Mouse (Mus musculus) liver, postnatal 0 days (tissue): ENCODE results near the gene Pmis2. TPM values are rescaled to one million over a fixed set of nuclear protein-coding genes. Genes with fewer than 3 reads are reported as not detected.

Experiments
- ATAC-seq: fragments of 200-750 bp; cut with Nextera tagmentation; 2 replicates; pipeline ENCODE4 v1.8.0; 2017; ENCODE audit warnings: mild to moderate bottlenecking, moderate library complexity
- DNase-seq: peaks from one replicate; pipeline ENCODE4 v3.0.0-alpha.2; 2016
- H3K27ac ChIP-seq: fragments of 300-500 bp; sonication (generic); 2 replicates; pipeline ENCODE4 v1.5.1; 2014; ENCODE audit warnings: antibody characterized with exemption, moderate library complexity, mild to moderate bottlenecking, low read depth
- H3K27me3 ChIP-seq: fragments of 300-500 bp; sonication (generic); 2 replicates; pipeline ENCODE4 v1.6.1; 2014; ENCODE audit warnings: low read length, control low read depth, mixed read lengths; ENCODE audit not compliant: insufficient read depth
- H3K36me3 ChIP-seq: fragments of 300-500 bp; sonication (generic); replicated peaks from 2 replicates; pipeline ENCODE4 v1.6.1; 2014; ENCODE audit warnings: mild to moderate bottlenecking, control low read depth, low read length, moderate library complexity, mixed read lengths; ENCODE audit not compliant: insufficient read depth
- H3K4me1 ChIP-seq: fragments of 300-500 bp; sonication (generic); 2 replicates; pipeline ENCODE4 v1.6.1; 2014; ENCODE audit warnings: antibody characterized with exemption, mild to moderate bottlenecking, control low read depth; ENCODE audit not compliant: insufficient read depth
- H3K4me2 ChIP-seq: fragments of 300-500 bp; sonication (generic); 2 replicates; pipeline ENCODE4 v1.6.1; 2014; ENCODE audit warnings: low read depth, mild to moderate bottlenecking, low read length, moderate library complexity, mixed read lengths
- H3K4me3 ChIP-seq: fragments of 300-500 bp; sonication (generic); 2 replicates; pipeline ENCODE4 v1.5.1; 2014; ENCODE audit warnings: low read depth, low read length
- H3K9ac ChIP-seq: fragments of 300-500 bp; sonication (generic); replicated peaks from 2 replicates; pipeline ENCODE4 v1.6.1; 2014; ENCODE audit warnings: mild to moderate bottlenecking, moderate library complexity
- H3K9me3 ChIP-seq: fragments of 300-500 bp; sonication (generic); 2 replicates; pipeline ENCODE4 v1.6.1; 2016; ENCODE audit warnings: mild to moderate bottlenecking, control low read depth, low read length, mixed read lengths
- CTCF ChIP-seq: sonication (generic); IDR thresholded peaks from 2 replicates; pipeline ENCODE4 v1.5.1; 2016; ENCODE audit warnings: antibody characterized with exemption, low read depth
- EP300 ChIP-seq: IDR thresholded peaks from 2 replicates; pipeline ENCODE4 v1.6.1; 2016; ENCODE audit warnings: antibody characterized with exemption, low read depth, mild to moderate bottlenecking
- WGBS: fragments of 180-500 bp; shearing (Covaris S2); extraction: QIAGEN DNeasy Blood & Tissue Kit; methylation state at CpG from one replicate; pipeline ENCODE4 v1.1.7; 2014; ENCODE audit not compliant: insufficient replicate concordance; 5-methylcytosine and 5-hydroxymethylcytosine counted together
- polyA plus RNA-seq: library from polyadenylated mRNA; unstranded; fragments of >200 nt; fragmentation: Nextera tagmentation; extraction: Ambion mirVana; gene quantifications from 2 replicates; pipeline ENCODE4 v1.2.1, GENCODE M21; 2015

Pmis2 gene
- polyA plus RNA-seq, 1 experiment from 2014 or later: not detected

DNA sequence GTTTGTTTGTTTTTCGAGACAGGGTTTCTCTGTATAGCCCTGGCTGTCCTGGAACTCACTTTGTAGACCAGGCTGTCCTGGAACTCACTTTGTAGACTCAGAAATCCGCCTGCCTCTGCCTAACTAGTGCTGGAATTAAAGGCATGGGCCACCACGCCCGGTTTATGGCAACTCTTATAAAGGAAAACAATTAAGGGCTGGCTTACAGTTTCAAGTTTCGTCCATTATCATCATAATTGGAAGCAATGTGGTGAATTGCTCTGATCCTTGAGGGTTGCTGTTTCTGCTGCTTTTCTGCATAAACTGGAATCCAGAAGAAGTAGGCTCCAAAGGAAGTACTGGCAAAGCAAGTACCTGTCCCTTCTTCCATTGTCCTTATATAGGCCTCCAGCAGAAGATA lies 44.8 kb downstream of the Pmis2 start:
- H3K4me3 ChIP-seq: no peak overlapping the region
- peak overlapping the region; percentile 69; the same call in 1 of the 2 replicates for H3K4me2 ChIP-seq
- DNase-seq (no peak), ATAC-seq (no peak)
- H3K9me3 ChIP-seq: no peaks in the 10 kb centered on the region
- 0 out of 2 replicates have a peak, but pooled peaks cover 9% of the 10 kb centered on the region for H3K27me3 ChIP-seq
- 80% methylated on average over 5 of the region's 5 CpGs for WGBS
- no peak overlapping the region for H3K27ac ChIP-seq
- H3K9ac ChIP-seq: no peak overlapping the region
- H3K36me3 ChIP-seq: peaks cover 22% of the 10 kb centered on the region
- TF ChIP-seq EP300: no peak
- TF ChIP-seq CTCF: no peak
- peaks cover 11% of the 10 kb centered on the region; the same call in 1 of the 2 replicates for H3K4me1 ChIP-seq

DNA sequence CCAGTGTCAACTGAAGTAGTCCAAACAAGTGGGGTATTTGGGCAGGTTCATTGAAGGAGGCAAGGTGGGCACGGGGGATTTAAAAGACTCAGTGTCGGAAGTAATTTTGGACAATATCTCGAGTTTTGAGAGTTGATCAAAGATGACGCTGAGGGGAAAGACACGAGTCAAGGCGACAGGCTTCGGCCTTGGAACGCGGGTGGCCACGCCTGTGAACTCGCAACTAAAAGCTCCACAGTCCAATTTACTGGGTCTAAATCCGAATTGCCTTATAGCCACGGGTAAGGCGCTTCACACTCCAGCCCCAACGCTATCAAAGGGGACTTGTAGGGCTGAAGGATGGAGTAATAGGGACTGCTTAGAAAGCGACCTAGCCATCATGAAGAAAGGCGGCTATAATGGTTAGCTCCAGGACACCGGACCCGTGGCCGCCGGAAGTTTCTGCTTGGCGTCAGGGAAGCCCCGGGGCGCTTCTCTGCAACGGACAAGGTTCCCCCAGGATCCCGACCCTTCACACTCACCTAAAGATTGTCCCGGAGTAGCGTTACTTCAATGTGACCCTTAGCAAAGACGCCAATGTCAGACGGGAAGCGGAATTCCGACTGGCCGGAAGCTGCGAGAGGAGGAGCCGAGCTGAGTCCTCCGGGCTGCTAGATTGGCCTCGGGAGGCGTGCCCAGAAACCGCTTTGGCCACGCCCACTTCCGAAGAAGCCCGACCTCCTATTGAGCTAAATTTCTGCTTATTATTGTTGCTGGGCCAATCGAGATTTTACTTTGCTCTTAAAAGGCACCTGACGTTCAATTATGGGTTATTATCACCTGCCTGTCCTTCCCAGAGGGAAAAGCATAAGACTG lies 45.6 kb downstream of the Pmis2 start, which contains the start of gene Cox6b1:
Cox6b1 (minus strand) TSS at position 622 of the 855 bp plus-strand sequence.
- H3K4me3 ChIP-seq: peak within 1 kb of the TSS; percentile 79
- peak; percentile 93 for DNase-seq
- peak within 1 kb of the TSS; percentile 81 for H3K4me2 ChIP-seq
- H3K36me3 ChIP-seq: peaks cover 25% of the 10 kb centered on the region
- H3K9me3 ChIP-seq: no peaks in the 10 kb centered on the region
- peak within 1 kb of the TSS; percentile 81 for H3K9ac ChIP-seq
- ATAC-seq: peak; percentile 94
- WGBS: 1% methylated on average over 44 of the region's 44 CpGs
- H3K27ac ChIP-seq: peak within 1 kb of the TSS; percentile 82
- H3K27me3 ChIP-seq: 0 out of 2 replicates have a peak, but pooled peaks cover 5% of the 10 kb centered on the region
- H3K4me1 ChIP-seq: peaks cover 15% of the 10 kb centered on the region; the same call in 1 of the 2 replicates
- TF ChIP-seq EP300: no peak
- TF ChIP-seq CTCF: no peak

Other genes with a start within 250 kb of the Pmis2 start
- gene Nfkbid, start 249.9 kb downstream of the Pmis2 start, polyA plus RNA-seq: 1.7 and 2.3 TPM in 2 replicates
- 1.2 and 1.6 TPM in 2 replicates for gene Aplp1, start 226.1 kb downstream of the Pmis2 start, polyA plus RNA-seq
- 0.05 TPM in 1 of 2 replicates, not detected in the other for gene Kirrel2, start 213.9 kb downstream of the Pmis2 start, polyA plus RNA-seq
- gene Nphs1, start 213.3 kb downstream of the Pmis2 start, polyA plus RNA-seq: 0.06 and 0.07 TPM in 2 replicates
- 203 and 205 TPM in 2 replicates for gene Prodh2, start 178.0 kb downstream of the Pmis2 start, polyA plus RNA-seq
- 1.0 and 1.1 TPM in 2 replicates for gene Arhgap33, start 136.5 kb downstream of the Pmis2 start, polyA plus RNA-seq
- 4.9 and 6.6 TPM in 2 replicates for gene Hspb6, start 119.4 kb downstream of the Pmis2 start, polyA plus RNA-seq
- 0.53 and 1.1 TPM in 2 replicates for gene Proser3, start 119.3 kb downstream of the Pmis2 start, polyA plus RNA-seq
- gene Lin37, start 111.8 kb downstream of the Pmis2 start, polyA plus RNA-seq: 16.0 and 18.9 TPM in 2 replicates
- gene U2af1l4, start 108.3 kb downstream of the Pmis2 start, polyA plus RNA-seq: 34.4 and 34.8 TPM in 2 replicates
- 1.5 and 1.8 TPM in 2 replicates for gene Gm49396, start 108.3 kb downstream of the Pmis2 start, polyA plus RNA-seq
- gene Psenen, start 108.0 kb downstream of the Pmis2 start, polyA plus RNA-seq: 85.3 and 94.5 TPM in 2 replicates
- gene Igflr1, start 106.2 kb downstream of the Pmis2 start, polyA plus RNA-seq: 0.52 and 1.2 TPM in 2 replicates
- gene Kmt2b, start 82.9 kb downstream of the Pmis2 start, polyA plus RNA-seq: 1.9 and 3.1 TPM in 2 replicates
- gene Zbtb32, start 72.7 kb downstream of the Pmis2 start, polyA plus RNA-seq: 0.53 and 1.2 TPM in 2 replicates
- gene Upk1a, start 58.8 kb downstream of the Pmis2 start, polyA plus RNA-seq: 0.07 and 0.14 TPM in 2 replicates
- gene Cox6b1, start 45.5 kb downstream of the Pmis2 start, polyA plus RNA-seq: 995 and 998 TPM in 2 replicates
- gene Etv2, start 35.8 kb downstream of the Pmis2 start, polyA plus RNA-seq: not detected in 2 replicates
- 41.8 and 43.3 TPM in 2 replicates for gene Rbm42, start 21.3 kb downstream of the Pmis2 start, polyA plus RNA-seq
- gene Haus5, start 6.6 kb downstream of the Pmis2 start, polyA plus RNA-seq: 11.4 and 13.0 TPM in 2 replicates
- 0.53 and 1.4 TPM in 2 replicates for gene 2200002J24Rik, start 27.3 kb upstream of the Pmis2 start, polyA plus RNA-seq
- gene Atp4a, start 40.6 kb upstream of the Pmis2 start, polyA plus RNA-seq: 1.1 and 1.6 TPM in 2 replicates
- gene Tmem147, start 57.9 kb upstream of the Pmis2 start, polyA plus RNA-seq: 153 and 158 TPM in 2 replicates
- gene Gapdhs, start 72.1 kb upstream of the Pmis2 start, polyA plus RNA-seq: 0.12 TPM in 1 of 2 replicates, not detected in the other
- gene Sbsn, start 79.9 kb upstream of the Pmis2 start, polyA plus RNA-seq: 0.69 and 0.77 TPM in 2 replicates
- gene Dmkn, start 92.2 kb upstream of the Pmis2 start, polyA plus RNA-seq: 1.5 and 1.8 TPM in 2 replicates
- gene Krtdap, start 116.3 kb upstream of the Pmis2 start, polyA plus RNA-seq: not detected in 2 replicates
- 1.6 and 2.1 TPM in 2 replicates for gene Ffar2, start 152.2 kb upstream of the Pmis2 start, polyA plus RNA-seq
- gene Ffar3, start 184.6 kb upstream of the Pmis2 start, polyA plus RNA-seq: not detected in 2 replicates
- gene Ffar1, start 190.0 kb upstream of the Pmis2 start, polyA plus RNA-seq: 0.06 TPM in 1 of 2 replicates, not detected in the other
- 1.5 and 2.2 TPM in 2 replicates for gene Cd22, start 208.7 kb upstream of the Pmis2 start, polyA plus RNA-seq
- gene Mag, start 243.3 kb upstream of the Pmis2 start, polyA plus RNA-seq: 0.47 and 0.51 TPM in 2 replicates